Mouse (Mus musculus): Measurements from ENCODE around the gene Abca3.

- TF ChIP-seq POLR2A (IDR thresholded peaks at IDR 0.05; ENCODE audit: insufficient read depth, low read depth, low read length) (no peak; the same call in none of the 2 replicates), CTCF (IDR thresholded peaks at IDR 0.05) (no peak), EP300 (IDR thresholded peaks at IDR 0.05; ENCODE audit: insufficient read depth, low read depth, low read length) (0 out of 2 replicates have a peak, but pooled peaks have one; percentile 60)
These were observed 77.6 kb downstream of the Abca3 start for GRCm38 (mm10) chr17:24429201-24429983.

Measured in heart, adult 2 months (tissue).